Mouse (Mus musculus) natural killer cell, adult 2 months (primary cell): ENCODE data around the gene Sv2a.
"Not testable (repeated sequence)": the region's sequence is repeated elsewhere in the genome, so short reads cannot be mapped to it uniquely, and the experiment has no call there.

ENCODE experiments used
- DNase-seq, 2 experiments: peaks; one replicate each; pipeline ENCODE4 v3.0.0; 2022; ENCODE audit warnings: low spot score in 2 of 2

Sv2a gene

GRCm38 (mm10) chr3:96173185-96173584, 7.8 kb upstream of the Sv2a start:
- no peak for DNase-seq

- DNase-seq = not testable (repeated sequence)
These were observed 6.9 kb upstream of the Sv2a start for GRCm38 (mm10) chr3:96174042-96174441.

- DNase-seq = no peak
These were observed 5.7 kb upstream of the Sv2a start for GRCm38 (mm10) chr3:96175251-96175650.

GRCm38 (mm10) chr3:96178427-96178826, 2.5 kb upstream of the Sv2a start:
- DNase-seq = no peak

GRCm38 (mm10) chr3:96178902-96179301, 2.0 kb upstream of the Sv2a start:
- DNase-seq = no peak

- no peak for DNase-seq
These were observed 1.4 kb upstream of the Sv2a start for GRCm38 (mm10) chr3:96179531-96179930.

- no peak for DNase-seq
These were observed 795 bp downstream of the Sv2a start for GRCm38 (mm10) chr3:96181510-96182381.

GRCm38 (mm10) chr3:96182382-96182776, 1.4 kb downstream of the Sv2a start:
- DNase-seq = no peak

- DNase-seq = no peak
These were observed 12.0 kb downstream of the Sv2a start for GRCm38 (mm10) chr3:96192977-96193376.

- no peak for DNase-seq
These were observed 14.0 kb downstream of the Sv2a start for GRCm38 (mm10) chr3:96194966-96195365.

- DNase-seq = no peak
These were observed 14.8 kb downstream of the Sv2a start for GRCm38 (mm10) chr3:96195616-96196313.

GRCm38 (mm10) chr3:96196437-96197128, 15.6 kb downstream of the Sv2a start:
- no peak for DNase-seq

GRCm38 (mm10) chr3:96197129-96197749, 16.3 kb downstream of the Sv2a start:
- peak; percentile 86 to 87 for DNase-seq

GRCm38 (mm10) chr3:96198181-96198580, 17.2 kb downstream of the Sv2a start:
- peak; percentile 71 for DNase-seq

- DNase-seq = not testable (repeated sequence)
These were observed 17.8 kb downstream of the Sv2a start for GRCm38 (mm10) chr3:96198601-96199251.

- peak in 1 of 2 experiments; percentile 22 for DNase-seq
These were observed 18.8 kb downstream of the Sv2a start for GRCm38 (mm10) chr3:96199731-96200130.

GRCm38 (mm10) chr3:96207819-96208218, 26.9 kb downstream of the Sv2a start:
- no peak for DNase-seq

- no peak for DNase-seq
These were observed 28.3 kb downstream of the Sv2a start for GRCm38 (mm10) chr3:96209242-96209641.

- peak; percentile 54 to 60 for DNase-seq
These were observed 38.3 kb downstream of the Sv2a start for GRCm38 (mm10) chr3:96219191-96219641.

- DNase-seq = peak; percentile 76 to 77
These were observed 38.7 kb downstream of the Sv2a start, which contains the start of the genes Bola1 and Hist2h2ab for GRCm38 (mm10) chr3:96219661-96220130. Bola1 (minus strand) TSS chr3:96219709. Hist2h2ab (plus strand) TSS chr3:96219865.
